Mouse (Mus musculus) midbrain, embryonic 14.5 days (tissue): ENCODE measurements around the gene Lats2. TPM values are rescaled to one million over a fixed set of nuclear protein-coding genes. Genes with fewer than 3 reads are reported as not detected.

ENCODE experiments used
- ATAC-seq: fragments of 200-750 bp; cut with Nextera tagmentation; 2 replicates; pipeline ENCODE4 v1.8.0; 2017; ENCODE audit warnings: moderate number of reproducible peaks, moderate library complexity; ENCODE audit not compliant: low FRiP score, low TSS enrichment
- DNase-seq: peaks from one replicate; pipeline ENCODE4 v3.0.0-alpha.2; 2015
- H3K27ac ChIP-seq: fragments of 300-500 bp; sonication (generic); replicated peaks from 2 replicates; pipeline ENCODE4 v1.5.1; 2014; ENCODE audit warnings: mild to moderate bottlenecking, low read depth, low read length, moderate library complexity
- H3K27me3 ChIP-seq: fragments of 300-500 bp; sonication (generic); 2 replicates; pipeline ENCODE4 v1.6.1; 2014; ENCODE audit warnings: low read length, control low read depth, mixed read lengths; ENCODE audit not compliant: control insufficient read depth, insufficient read depth
- H3K36me3 ChIP-seq: fragments of 300-500 bp; sonication (generic); 2 replicates; pipeline ENCODE4 v1.6.1; 2014; ENCODE audit warnings: low read length, control low read depth; ENCODE audit not compliant: control insufficient read depth, insufficient read depth
- H3K4me1 ChIP-seq: fragments of 300-500 bp; sonication (generic); 2 replicates; pipeline ENCODE4 v1.6.1; 2014; ENCODE audit warnings: mild to moderate bottlenecking, antibody characterized with exemption, low read length, control low read depth; ENCODE audit not compliant: control insufficient read depth, insufficient read depth
- H3K4me2 ChIP-seq: fragments of 300-500 bp; sonication (generic); 2 replicates; pipeline ENCODE4 v1.6.1; 2014; ENCODE audit warnings: mild to moderate bottlenecking, low read length, moderate library complexity
- H3K4me3 ChIP-seq: fragments of 300-500 bp; sonication (generic); replicated peaks from 2 replicates; pipeline ENCODE4 v1.5.1; 2014; ENCODE audit warnings: low read depth, low read length
- H3K9ac ChIP-seq: fragments of 300-500 bp; sonication (generic); replicated peaks from 2 replicates; pipeline ENCODE4 v1.6.1; 2014; ENCODE audit warnings: mild to moderate bottlenecking, low read length, moderate library complexity
- H3K9me3 ChIP-seq: fragments of 300-500 bp; sonication (generic); 2 replicates; pipeline ENCODE4 v1.6.1; 2016; ENCODE audit warnings: low read length, control low read depth, mixed read lengths; ENCODE audit not compliant: control insufficient read depth
- WGBS: fragments of 180-500 bp; shearing (Covaris S2); extraction: QIAGEN DNeasy Blood & Tissue Kit; methylation state at CpG from one replicate; pipeline ENCODE4 v1.1.7; 2014; 5-methylcytosine and 5-hydroxymethylcytosine counted together
- polyA plus RNA-seq: library from polyadenylated mRNA; unstranded; fragments of >200 nt; fragmentation: Nextera tagmentation; extraction: Ambion mirVana; gene quantifications from 2 replicates; pipeline ENCODE4 v1.2.1, GENCODE M21; 2014

Lats2 gene
- polyA plus RNA-seq, 1 experiment from 2014 or later: 7.1 TPM

- ATAC-seq: no peak
- H3K36me3 ChIP-seq: no peaks in the 10 kb centered on the region
- DNase-seq: no peak
- H3K9ac ChIP-seq: no peak overlapping the region
- 0 out of 2 replicates have a peak, but pooled peaks cover 7% of the 10 kb centered on the region for H3K4me1 ChIP-seq
- peak overlapping the region; percentile 41; the same call in 1 of the 2 replicates for H3K27ac ChIP-seq
- no peaks in the 10 kb centered on the region for H3K9me3 ChIP-seq
- no peak overlapping the region for H3K4me2 ChIP-seq
- no peak overlapping the region for H3K4me3 ChIP-seq
- H3K27me3 ChIP-seq: no peaks in the 10 kb centered on the region
- 76% methylated on average over 5 of the region's 5 CpGs for WGBS
These were observed 28.2 kb downstream of the Lats2 start for GRCm38 (mm10) chr14:57729975-57730499.

GRCm38 (mm10) chr14:57729364-57729763 lies 28.8 kb downstream of the Lats2 start:
- H3K9ac ChIP-seq: no peak overlapping the region
- no peak overlapping the region for H3K4me3 ChIP-seq
- H3K27ac ChIP-seq: no peak overlapping the region; the same call in 1 of the 2 replicates
- DNase-seq: no peak
- H3K36me3 ChIP-seq: no peaks in the 10 kb centered on the region
- no peaks in the 10 kb centered on the region for H3K9me3 ChIP-seq
- 92% methylated on average over 8 of the region's 8 CpGs for WGBS
- no peak for ATAC-seq
- 0 out of 2 replicates have a peak, but pooled peaks cover 7% of the 10 kb centered on the region for H3K4me1 ChIP-seq
- H3K27me3 ChIP-seq: no peaks in the 10 kb centered on the region
- no peak overlapping the region for H3K4me2 ChIP-seq

DNA sequence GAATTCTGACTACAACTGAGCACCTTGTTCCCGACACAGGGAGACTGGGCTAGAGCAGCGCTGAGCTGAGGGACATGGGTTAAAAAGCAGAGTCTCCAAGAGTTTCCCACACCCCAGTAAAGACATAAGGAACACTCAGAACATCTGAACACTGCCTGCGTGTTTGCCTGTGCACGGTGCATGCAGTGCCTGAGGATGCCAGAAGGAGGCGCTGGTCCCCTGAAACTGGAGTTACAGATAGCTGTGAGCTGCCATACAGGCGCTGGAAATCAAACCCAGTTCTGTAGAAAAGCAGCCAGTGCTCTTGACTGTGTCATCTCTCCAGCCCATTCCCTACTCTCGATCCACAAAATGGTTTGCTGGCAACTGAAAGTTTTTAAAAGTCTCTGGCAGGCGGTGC lies 32.0 kb downstream of the Lats2 start:
- H3K4me3 ChIP-seq: no peak overlapping the region
- 79% methylated on average over 8 of the region's 8 CpGs for WGBS

GRCm38 (mm10) chr14:57724473-57724872 lies 33.7 kb downstream of the Lats2 start:
- Histone ChIP-seq H3K36me3 (no peaks in the 10 kb centered on the region), H3K9me3 (no peaks in the 10 kb centered on the region), H3K4me2 (no peak overlapping the region), H3K27me3 (no peaks in the 10 kb centered on the region), H3K4me3 (no peak overlapping the region), H3K9ac (no peak overlapping the region), H3K27ac (no peak overlapping the region), H3K4me1 (no peaks in the 10 kb centered on the region)
- DNase-seq: no peak
- no peak for ATAC-seq
- 87% methylated on average over 4 of the region's 4 CpGs for whole genome bisulfite sequencing

More for the DNA sequence above, 32.0 kb downstream of the Lats2 start:
- Histone ChIP-seq H3K27me3 (no peaks in the 10 kb centered on the region), H3K9me3 (no peaks in the 10 kb centered on the region), H3K36me3 (no peaks in the 10 kb centered on the region), H3K9ac (no peak overlapping the region), H3K27ac (no peak overlapping the region), H3K4me1 (0 out of 2 replicates have a peak, but pooled peaks cover 5% of the 10 kb centered on the region), H3K4me2 (no peak overlapping the region)
- DNase-seq: no peak
- ATAC-seq: no peak

DNA sequence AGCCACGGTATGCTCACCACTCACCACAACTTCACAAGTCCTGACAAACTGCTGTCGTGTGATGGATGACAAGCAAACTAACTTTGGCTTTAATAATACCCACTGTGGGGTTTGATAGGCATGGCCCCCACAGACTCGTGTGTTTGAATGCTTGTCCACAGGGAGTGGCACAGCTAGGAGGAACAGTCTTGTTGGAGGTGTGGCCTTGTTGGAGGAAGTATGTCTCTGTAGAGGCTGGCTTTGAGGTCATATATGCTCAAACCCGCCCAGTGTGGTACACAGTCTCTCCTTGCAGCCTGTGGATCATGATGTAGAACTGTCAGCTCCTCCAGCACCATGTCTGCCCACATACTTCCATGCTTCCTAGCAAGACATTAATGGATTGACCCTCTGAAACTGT lies 39.9 kb downstream of the Lats2 start:
- Histone ChIP-seq H3K9ac (no peak overlapping the region), H3K36me3 (no peaks in the 10 kb centered on the region), H3K4me3 (no peak overlapping the region), H3K4me1 (0 out of 2 replicates have a peak, but pooled peaks cover 2% of the 10 kb centered on the region), H3K9me3 (no peaks in the 10 kb centered on the region), H3K4me2 (no peak overlapping the region), H3K27me3 (no peaks in the 10 kb centered on the region), H3K27ac (no peak overlapping the region)
- DNase-seq (no peak), ATAC-seq (no peak)
- WGBS: 88% methylated on average over 4 of the region's 4 CpGs

DNA sequence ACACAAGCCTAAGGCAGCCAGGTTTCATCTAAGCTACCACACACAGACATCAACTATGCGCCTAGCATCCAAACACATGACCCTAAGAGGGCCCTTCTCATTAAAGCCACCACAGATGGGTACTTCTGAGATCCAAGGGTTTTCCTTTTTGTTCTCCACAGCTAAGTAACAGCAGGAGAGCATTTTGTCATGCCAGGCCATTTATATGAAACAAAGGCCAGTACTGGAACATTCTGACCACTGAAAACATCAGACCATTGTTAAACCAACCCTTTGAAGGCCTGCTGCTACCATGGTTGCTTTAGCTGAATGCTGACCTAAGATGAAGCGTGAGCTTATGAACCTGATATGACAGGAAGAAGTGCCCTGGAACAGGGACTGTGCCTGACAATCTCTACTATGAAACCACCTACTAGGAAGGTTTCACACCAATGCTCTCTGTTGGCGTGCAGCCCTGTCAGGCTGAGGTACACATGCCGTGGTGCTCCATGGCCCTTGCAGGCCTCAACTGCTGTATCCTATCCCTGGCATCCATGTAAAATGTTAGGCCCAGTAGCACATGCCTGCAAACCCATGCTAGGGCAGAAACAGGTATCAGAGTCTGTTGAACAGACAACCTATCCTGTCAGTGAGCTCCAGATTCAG lies 41.5 kb downstream of the Lats2 start:
- ATAC-seq: no peak
- 51% methylated on average over 4 of the region's 4 CpGs for WGBS
- Histone ChIP-seq H3K36me3 (no peaks in the 10 kb centered on the region), H3K4me3 (no peak overlapping the region), H3K27ac (no peak overlapping the region; the same call in 1 of the 2 replicates), H3K27me3 (no peaks in the 10 kb centered on the region), H3K9ac (no peak overlapping the region), H3K4me2 (no peak overlapping the region), H3K9me3 (no peaks in the 10 kb centered on the region), H3K4me1 (0 out of 2 replicates have a peak, but pooled peaks cover 2% of the 10 kb centered on the region)
- DNase-seq: no peak

DNA sequence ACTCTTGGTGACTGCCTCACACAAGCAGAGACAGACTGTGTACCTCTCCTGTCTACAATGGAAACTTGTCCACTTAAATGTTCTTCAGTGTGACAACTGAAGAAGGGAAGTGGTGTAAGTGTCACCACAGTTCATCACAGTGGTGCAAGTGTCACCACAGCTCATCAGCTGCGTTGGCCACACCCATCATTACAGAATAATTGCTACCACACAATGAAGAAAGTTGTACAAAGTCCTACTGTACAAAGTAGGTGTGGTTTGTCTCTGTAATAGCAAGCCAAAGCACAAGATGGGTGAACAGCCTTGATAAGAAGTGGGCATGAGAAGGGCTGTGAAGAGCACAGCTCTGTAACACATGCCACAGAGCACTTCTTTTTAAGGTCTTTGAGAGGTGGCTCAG lies 45.3 kb downstream of the Lats2 start:
- H3K9me3 ChIP-seq: no peaks in the 10 kb centered on the region
- H3K9ac ChIP-seq: no peak overlapping the region
- whole genome bisulfite sequencing: 97% methylated on average over 1 of the region's 1 CpGs
- H3K27ac ChIP-seq: no peak overlapping the region
- DNase-seq (no peak), ATAC-seq (no peak)
- H3K4me3 ChIP-seq: no peak overlapping the region
- H3K36me3 ChIP-seq: no peaks in the 10 kb centered on the region
- H3K4me2 ChIP-seq: no peak overlapping the region
- peaks cover 18% of the 10 kb centered on the region for H3K4me1 ChIP-seq
- no peaks in the 10 kb centered on the region for H3K27me3 ChIP-seq

DNA sequence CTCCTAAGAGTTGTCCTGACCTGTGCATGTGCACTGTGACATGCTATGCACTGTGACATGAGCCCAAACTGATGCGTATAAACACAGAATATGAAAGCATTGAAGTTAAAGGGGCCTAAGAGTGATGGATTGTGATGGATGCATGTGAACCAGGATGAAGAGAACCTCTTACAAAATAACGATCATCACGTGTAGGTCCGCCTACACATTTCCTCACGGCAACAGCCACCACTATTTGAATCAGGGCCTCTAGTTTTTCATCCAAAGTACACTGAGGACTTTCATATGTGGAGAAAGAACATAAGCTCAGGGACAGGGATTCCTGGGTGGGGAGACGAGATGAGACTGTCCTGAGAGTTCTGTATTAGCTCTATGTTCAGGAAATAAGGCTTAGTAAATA lies 47.1 kb downstream of the Lats2 start:
- ATAC-seq: no peak
- Histone ChIP-seq H3K27me3 (no peaks in the 10 kb centered on the region), H3K4me1 (peaks cover 29% of the 10 kb centered on the region), H3K36me3 (no peaks in the 10 kb centered on the region), H3K9me3 (no peaks in the 10 kb centered on the region), H3K4me2 (no peak overlapping the region), H3K27ac (no peak overlapping the region), H3K9ac (no peak overlapping the region), H3K4me3 (no peak overlapping the region)
- no peak for DNase-seq
- 93% methylated on average over 6 of the region's 6 CpGs for WGBS

DNA sequence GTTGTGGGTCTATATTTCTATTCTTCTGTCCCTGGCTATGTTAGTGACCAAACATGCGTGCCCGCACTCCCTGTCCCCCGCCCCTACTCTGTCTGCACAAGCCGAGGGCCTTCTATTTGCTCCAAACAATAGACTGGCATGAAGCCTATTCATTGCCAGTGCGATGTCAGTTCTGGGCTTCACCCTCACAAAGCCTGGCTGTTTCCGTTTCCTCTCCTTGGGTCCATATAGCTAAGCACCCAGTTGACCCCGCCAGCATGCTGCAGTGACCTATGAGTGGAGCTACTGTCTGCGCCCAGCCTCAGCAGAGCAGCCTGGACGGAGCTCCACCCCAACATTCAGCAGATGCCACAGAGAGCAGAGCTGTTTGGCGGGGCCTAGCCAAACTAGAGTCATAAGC lies 49.0 kb downstream of the Lats2 start:
- peak; percentile 45 for DNase-seq
- no peak for ATAC-seq
- Histone ChIP-seq H3K9ac (no peak overlapping the region), H3K4me1 (peaks cover 29% of the 10 kb centered on the region), H3K4me3 (no peak overlapping the region), H3K36me3 (no peaks in the 10 kb centered on the region), H3K27me3 (no peaks in the 10 kb centered on the region), H3K27ac (no peak overlapping the region), H3K9me3 (no peaks in the 10 kb centered on the region), H3K4me2 (peak overlapping the region; percentile 8; the same call in 1 of the 2 replicates)
- WGBS: 12% methylated on average over 10 of the region's 10 CpGs
